Mouse (Mus musculus) hematopoietic multipotent progenitor cell, adult 10-12 weeks (in vitro differentiated cells): ENCODE results near the gene Agpat4. TPM values are rescaled to one million over a fixed set of nuclear protein-coding genes. Genes with fewer than 3 reads are reported as not detected.

ENCODE experiments used
- polyA plus RNA-seq: library from polyadenylated mRNA; stranded (reverse); fragments of >175 nt; gene quantifications from 2 replicates; pipeline ENCODE4 v1.2.3, GENCODE M21; 2012; ENCODE audit warnings: low replicate concordance

Gene Agpat4
- 4.5 and 9.3 TPM in 2 replicates for polyA plus RNA-seq

GRCm38 (mm10) chr17:12118561-12118925, at the start of gene Agpat4:
Agpat4 (plus strand) TSS chr17:12118704.

Other genes with a start within 250 kb of the Agpat4 start
- gene Map3k4, start 200.1 kb downstream of the Agpat4 start, polyA plus RNA-seq = 49.0 and 158 TPM in 2 replicates